Mouse (Mus musculus): ENCODE measurements at regions not wholly inside any gene's neighbourhood (a gene's known extent, or its start where the extent isn't known, plus 50 kb on each side); places are given as distances from the start of the nearest gene placed in this dataset.

- no peak for TF ChIP-seq CTCF (IDR thresholded peaks at IDR 0.05)
- no peak for TF ChIP-seq EP300 (IDR thresholded peaks at IDR 0.05)
Measured at GRCm38 (mm10) chr2:9435155-9435872, 445.7 kb upstream of the 4930412O13Rik start.
